Mouse (Mus musculus) hindbrain, embryonic 11.5 days (tissue): ENCODE measurements around the gene Gm8094. TPM values are rescaled to one million over a fixed set of nuclear protein-coding genes. Genes with fewer than 3 reads are reported as not detected.
"Not testable (repeated sequence)": the region's sequence is repeated elsewhere in the genome, so short reads cannot be mapped to it uniquely, and the experiment has no call there.

ENCODE experiments used
- ATAC-seq: fragments of 200-750 bp; cut with Nextera tagmentation; 2 replicates; pipeline ENCODE4 v1.8.0; 2017; ENCODE audit warnings: mild to moderate bottlenecking, moderate TSS enrichment, moderate library complexity; ENCODE audit not compliant: low FRiP score
- DNase-seq: peaks from one replicate; pipeline ENCODE4 v3.0.0-alpha.2; 2015; ENCODE audit warnings: low spot score
- H3K27ac ChIP-seq: fragments of 300-500 bp; sonication (generic); 2 replicates; pipeline ENCODE4 v1.5.1; 2014; ENCODE audit warnings: mild to moderate bottlenecking, low read depth, low read length
- H3K27me3 ChIP-seq: fragments of 300-500 bp; sonication (generic); 2 replicates; pipeline ENCODE4 v1.6.1; 2014; ENCODE audit warnings: mild to moderate bottlenecking, low read length, moderate library complexity, mixed read lengths; ENCODE audit not compliant: control insufficient read depth, insufficient read depth
- H3K36me3 ChIP-seq: fragments of 300-500 bp; sonication (generic); 2 replicates; pipeline ENCODE4 v1.6.1; 2014; ENCODE audit warnings: mild to moderate bottlenecking, low read length, moderate library complexity, mixed read lengths; ENCODE audit not compliant: control insufficient read depth, insufficient read depth
- H3K4me1 ChIP-seq: fragments of 300-500 bp; sonication (generic); replicated peaks from 2 replicates; pipeline ENCODE4 v1.6.1; 2014; ENCODE audit warnings: low read length, mixed read lengths; ENCODE audit not compliant: control insufficient read depth, insufficient read depth
- H3K4me2 ChIP-seq: fragments of 300-500 bp; sonication (generic); replicated peaks from 2 replicates; pipeline ENCODE4 v1.6.1; 2014; ENCODE audit warnings: mild to moderate bottlenecking, low read depth, low read length
- H3K4me3 ChIP-seq: fragments of 300-500 bp; sonication (generic); 2 replicates; pipeline ENCODE4 v1.5.1; 2014; ENCODE audit warnings: low read depth, low read length
- H3K9ac ChIP-seq: fragments of 300-500 bp; sonication (generic); 2 replicates; pipeline ENCODE4 v1.6.1; 2014; ENCODE audit warnings: low read depth, low read length
- H3K9me3 ChIP-seq: fragments of 300-500 bp; sonication (generic); 2 replicates; pipeline ENCODE4 v1.6.1; 2016; ENCODE audit warnings: low read length; ENCODE audit not compliant: control insufficient read depth
- WGBS: fragments of 180-500 bp; shearing (Covaris S2); extraction: QIAGEN DNeasy Blood & Tissue Kit; methylation state at CpG from one replicate; pipeline ENCODE4 v1.1.7; 2014; 5-methylcytosine and 5-hydroxymethylcytosine counted together
- polyA plus RNA-seq: library from polyadenylated mRNA; unstranded; fragments of >200 nt; fragmentation: Nextera tagmentation; extraction: Ambion mirVana; gene quantifications from 2 replicates; pipeline ENCODE4 v1.2.1, GENCODE M21; 2014

Gene Gm8094
- not detected in 2 replicates for polyA plus RNA-seq

GRCm38 (mm10) chr14:43076543-43076942 lies at the start of gene Gm8094:
TSS of gene Gm8094 (minus strand) at chr14:43076643.
- not testable (repeated sequence) for H3K27ac ChIP-seq, H3K9me3 ChIP-seq, H3K9ac ChIP-seq, H3K36me3 ChIP-seq, ATAC-seq, H3K27me3 ChIP-seq, H3K4me2 ChIP-seq, DNase-seq, H3K4me1 ChIP-seq, H3K4me3 ChIP-seq
- 98% methylated on average over 2 of the region's 2 CpGs for WGBS

DNA sequence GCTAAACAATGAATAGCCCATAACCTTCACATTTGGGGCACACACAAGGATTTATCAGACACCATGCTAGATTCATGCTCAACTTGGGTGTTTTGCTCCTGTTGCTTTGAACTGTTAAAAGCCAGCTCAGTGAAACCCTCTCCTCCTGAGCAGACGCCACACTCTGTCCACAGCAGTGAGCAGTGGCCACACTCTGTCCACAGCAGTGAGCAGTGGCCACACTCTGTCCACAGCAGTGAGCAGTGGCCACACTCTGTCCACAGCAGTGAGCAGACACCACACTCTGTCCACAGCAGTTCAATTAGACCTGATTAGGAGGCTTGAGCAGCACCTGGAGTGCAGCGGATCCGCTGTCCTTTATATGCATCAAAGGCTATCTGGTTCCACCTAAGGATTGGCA lies 43.2 kb upstream of the Gm8094 start:
- DNase-seq, H3K4me3 ChIP-seq, H3K36me3 ChIP-seq, H3K4me2 ChIP-seq, H3K4me1 ChIP-seq, H3K9ac ChIP-seq, H3K27me3 ChIP-seq, H3K9me3 ChIP-seq, H3K27ac ChIP-seq, ATAC-seq: not testable (repeated sequence)
- WGBS, result 82% methylated on average over 1 of the region's 3 CpGs

GRCm38 (mm10) chr14:43100301-43100700 lies 23.9 kb upstream of the Gm8094 start, which contains the start of gene Gm8104:
TSS of gene Gm8104 (plus strand) at chr14:43100601.
- not testable (repeated sequence) for H3K27ac ChIP-seq, DNase-seq, H3K9me3 ChIP-seq, H3K4me1 ChIP-seq, H3K4me2 ChIP-seq, H3K27me3 ChIP-seq, H3K4me3 ChIP-seq, H3K36me3 ChIP-seq, ATAC-seq, H3K9ac ChIP-seq
- WGBS, result 79% methylated on average over 3 of the region's 3 CpGs

DNA sequence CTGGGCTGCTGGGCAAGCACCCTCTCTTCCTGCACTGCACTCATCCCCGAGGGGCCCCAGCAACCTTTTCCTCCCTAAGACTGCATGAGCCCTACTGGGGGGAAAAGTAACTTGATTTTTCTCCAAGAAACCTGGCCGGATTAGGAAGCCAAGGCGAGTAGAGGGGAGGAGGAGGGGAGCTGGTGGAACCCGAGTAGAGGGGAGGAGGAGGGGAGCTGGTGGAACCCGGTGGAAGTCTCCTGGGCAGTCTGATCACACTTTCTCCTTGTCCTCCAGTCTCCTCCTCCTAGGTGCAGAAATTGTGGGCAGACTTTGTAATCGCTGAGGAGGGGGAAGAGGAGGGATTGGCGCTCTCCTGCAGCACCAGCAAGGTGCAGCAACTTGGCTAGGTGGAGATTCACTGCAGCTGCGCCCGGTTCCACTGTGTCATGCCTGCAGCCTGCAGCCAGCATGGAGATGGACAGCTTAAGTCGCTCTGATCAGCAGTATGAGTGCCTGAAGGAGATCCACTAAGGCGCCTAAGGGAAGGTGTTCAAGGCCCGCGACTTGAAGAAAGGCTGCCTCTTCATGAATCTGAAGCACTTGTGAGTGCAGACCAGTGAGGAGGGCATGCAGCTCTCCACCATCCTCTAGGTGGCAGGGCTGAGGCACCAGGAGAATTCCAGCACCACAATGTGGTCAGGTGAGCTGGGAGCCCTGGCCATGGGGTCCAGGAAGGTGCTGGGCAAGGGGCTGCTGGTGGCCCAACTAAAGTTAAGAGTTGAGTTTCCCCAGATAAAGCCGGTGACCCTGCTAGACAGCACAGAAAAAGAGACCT lies 12.9 kb upstream of the Gm8094 start:
- H3K27me3 ChIP-seq, H3K36me3 ChIP-seq, H3K27ac ChIP-seq, H3K4me3 ChIP-seq, H3K9ac ChIP-seq, DNase-seq, H3K4me1 ChIP-seq, H3K4me2 ChIP-seq, H3K9me3 ChIP-seq: not testable (repeated sequence)
- ATAC-seq, result peak; percentile 51; the same call in 1 of the 2 replicates
- 43% methylated on average over 1 of the region's 14 CpGs for WGBS

- H3K9ac ChIP-seq, H3K4me2 ChIP-seq, H3K9me3 ChIP-seq, ATAC-seq, H3K36me3 ChIP-seq, DNase-seq, H3K27me3 ChIP-seq, H3K4me1 ChIP-seq, H3K27ac ChIP-seq, H3K4me3 ChIP-seq: not testable (repeated sequence)
- WGBS, result 81% methylated on average over 1 of the region's 1 CpGs
Measured at GRCm38 (mm10) chr14:43084936-43085730, 8.7 kb upstream of the Gm8094 start.

- 73% methylated on average over 4 of the region's 4 CpGs for WGBS
- DNase-seq, result not testable (repeated sequence)
Measured at GRCm38 (mm10) chr14:43060179-43060578, 16.3 kb downstream of the Gm8094 start.

GRCm38 (mm10) chr14:43058063-43058462 lies 18.4 kb downstream of the Gm8094 start:
- H3K27ac ChIP-seq, DNase-seq, H3K9me3 ChIP-seq, H3K4me2 ChIP-seq, H3K9ac ChIP-seq, H3K27me3 ChIP-seq, ATAC-seq, H3K36me3 ChIP-seq, H3K4me1 ChIP-seq, H3K4me3 ChIP-seq: not testable (repeated sequence)
- WGBS, result 92% methylated on average over 3 of the region's 3 CpGs

More at GRCm38 (mm10) chr14:43060179-43060578, 16.3 kb downstream of the Gm8094 start:
- H3K4me3 ChIP-seq, H3K4me1 ChIP-seq, H3K9ac ChIP-seq, H3K27me3 ChIP-seq, ATAC-seq, H3K27ac ChIP-seq, H3K4me2 ChIP-seq, H3K36me3 ChIP-seq, H3K9me3 ChIP-seq: not testable (repeated sequence)
